Mouse (Mus musculus) urinary bladder, postnatal 25 days (tissue): ENCODE measurements around the gene Cul1.

Experiments
- DNase-seq: peaks from one replicate; pipeline ENCODE4 v3.0.0; 2022; ENCODE audit warnings: low spot score

Gene Cul1

DNA sequence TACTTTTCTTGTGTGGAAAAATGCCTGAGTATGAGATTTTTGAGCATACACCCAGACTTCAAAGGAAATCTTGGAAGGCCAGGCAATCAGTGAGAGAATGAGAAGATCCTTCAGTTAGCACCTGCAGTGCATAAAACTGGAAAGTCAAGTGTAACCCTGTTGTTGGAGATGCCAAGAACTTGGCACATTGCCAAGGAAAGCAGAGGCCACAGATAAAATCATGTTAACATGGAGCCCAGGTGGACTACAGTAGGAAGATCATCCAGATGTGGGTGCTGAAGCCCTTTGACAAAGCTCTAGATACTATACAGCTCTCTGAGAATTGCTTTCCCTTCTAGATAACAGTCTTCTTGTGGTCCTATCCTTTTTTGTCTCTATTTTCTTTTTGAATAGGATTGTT is 19.2 kb downstream of the Cul1 start:
- DNase-seq, result no peak

DNA sequence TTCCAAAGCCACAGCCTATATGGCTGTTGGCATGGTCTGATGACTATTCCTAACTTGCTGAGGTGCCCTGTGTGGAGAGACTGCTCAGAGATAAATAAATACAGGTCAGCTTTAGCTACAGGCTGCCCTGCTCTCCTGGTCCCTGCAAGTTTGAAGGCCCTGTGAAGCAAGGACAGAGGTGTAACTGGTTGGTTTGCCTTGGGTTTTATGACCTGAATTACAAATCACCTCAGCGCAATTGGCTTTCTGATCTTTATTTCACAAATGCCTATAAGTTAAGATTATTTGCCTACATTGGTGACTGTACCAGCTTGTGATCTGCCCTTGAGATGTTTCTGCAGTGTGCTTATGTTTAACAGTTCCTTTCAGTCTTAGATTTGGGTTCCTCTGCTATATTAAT is 28.8 kb downstream of the Cul1 start:
- no peak for DNase-seq

DNA sequence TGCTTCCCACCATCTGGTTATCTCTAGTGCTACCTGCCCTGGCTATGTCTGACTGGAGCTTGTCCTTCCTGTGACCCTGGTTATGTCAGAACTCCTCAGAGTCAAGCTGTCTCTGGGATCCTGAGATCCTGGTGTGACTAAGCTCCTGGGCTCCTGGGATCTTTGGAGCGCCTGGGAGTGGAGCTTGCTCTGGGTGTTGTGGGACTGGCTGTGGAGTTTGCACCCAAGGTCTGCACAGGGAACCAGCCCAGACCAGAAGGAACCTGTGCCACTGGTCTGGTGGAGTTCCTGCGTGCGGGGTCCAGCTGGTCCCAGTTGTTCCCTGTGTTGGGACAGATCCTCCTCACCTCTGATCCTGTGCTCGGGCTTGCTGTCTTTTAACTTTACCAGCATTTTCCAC is 41.4 kb downstream of the Cul1 start:
- no peak for DNase-seq

DNA sequence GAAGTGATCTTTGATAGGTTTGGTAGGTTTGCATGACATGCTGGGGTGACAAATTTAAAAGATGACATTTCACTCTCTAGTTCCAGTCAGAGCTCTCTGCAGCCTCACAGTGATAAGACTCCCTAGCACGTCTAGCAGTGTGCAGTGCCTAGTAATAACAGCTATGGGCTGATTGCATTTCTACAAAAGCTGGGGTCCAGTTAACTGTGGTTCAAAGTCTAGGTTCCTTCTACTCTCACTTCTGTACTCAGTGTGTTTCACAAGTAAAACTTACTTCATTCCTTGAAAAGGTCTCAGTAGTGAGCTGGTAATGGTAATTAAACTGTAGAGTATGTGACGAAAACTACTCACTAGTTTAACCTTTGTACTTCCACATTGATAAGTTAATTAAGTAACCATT is 66.8 kb downstream of the Cul1 start:
- no peak for DNase-seq

DNA sequence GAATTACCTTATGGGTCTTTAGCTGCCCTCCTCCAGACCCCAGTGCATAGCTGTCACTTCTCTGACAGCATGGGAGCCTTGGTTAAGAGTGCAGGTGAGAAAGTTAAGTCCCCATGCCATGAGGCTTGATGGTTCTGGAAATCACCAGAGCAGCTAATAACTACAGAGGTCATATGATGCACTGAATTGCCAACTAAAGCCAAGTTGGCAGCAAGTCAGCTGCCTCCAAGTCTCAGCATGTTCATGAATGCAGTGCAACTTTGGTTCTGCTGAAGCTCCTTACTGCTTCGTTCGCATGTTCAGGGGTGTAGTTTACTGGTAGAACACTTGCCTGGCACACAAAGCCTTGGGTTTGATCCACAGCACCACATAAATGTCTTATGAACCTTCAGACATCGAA is 69.2 kb downstream of the Cul1 start:
- DNase-seq, result no peak

DNA sequence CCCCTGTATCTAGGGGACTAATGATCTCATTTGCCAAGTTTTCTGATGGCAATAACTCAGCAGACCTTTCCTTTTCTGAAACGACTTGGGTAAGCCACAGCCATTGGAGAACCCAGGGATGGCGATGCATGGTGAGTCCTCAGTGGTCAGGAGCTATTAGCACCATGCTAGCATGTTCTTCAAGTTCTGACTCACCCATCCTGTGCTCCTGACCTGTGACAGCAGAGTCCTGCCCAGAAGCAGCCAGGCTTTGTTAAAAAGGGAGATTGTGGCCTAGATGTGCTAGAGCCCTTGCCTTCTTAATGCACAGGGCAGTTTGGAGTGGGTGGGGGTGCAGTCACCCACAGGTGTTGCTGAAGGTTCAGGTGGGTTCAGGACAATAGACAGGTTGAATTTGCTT is 71.8 kb downstream of the Cul1 start:
- no peak for DNase-seq

DNA sequence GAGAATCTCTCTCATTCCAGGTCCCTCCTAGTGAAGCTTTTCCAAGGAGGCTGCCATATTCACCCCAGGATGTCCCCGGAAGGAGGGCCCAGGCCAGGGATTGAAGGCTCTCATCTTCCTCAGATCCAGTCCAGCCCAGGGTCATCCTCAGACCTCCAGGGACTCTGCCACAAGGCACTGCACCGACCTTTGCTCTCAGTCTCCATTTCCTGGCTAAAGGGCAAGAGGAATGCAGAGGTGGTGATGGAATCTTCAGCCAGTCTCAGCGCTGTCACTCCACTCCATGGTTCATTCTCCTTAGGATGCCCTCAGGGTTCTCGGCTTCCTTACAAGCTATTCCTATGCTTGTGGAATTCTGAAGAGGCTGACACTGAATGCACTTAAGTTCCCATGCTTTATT is 73.2 kb downstream of the Cul1 start:
- no peak for DNase-seq

DNA sequence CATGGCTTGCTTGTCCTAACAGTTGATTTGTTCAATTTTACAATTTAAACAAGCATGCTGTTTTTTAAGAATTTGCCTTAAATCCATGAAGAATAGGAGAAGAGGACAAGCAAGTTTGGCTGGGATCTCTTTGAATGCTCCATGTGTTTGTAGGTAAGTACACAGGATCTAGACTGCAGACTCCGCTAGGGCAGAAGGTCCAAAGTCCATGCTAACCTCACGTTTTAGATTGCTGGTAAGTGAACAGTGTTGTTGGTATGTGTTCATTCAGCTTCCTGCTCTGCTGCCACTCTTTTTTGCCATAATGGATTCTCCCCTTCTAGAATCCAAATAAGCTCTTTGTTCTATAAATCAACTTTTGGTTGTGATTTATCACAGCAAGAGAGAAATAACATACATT is 73.9 kb downstream of the Cul1 start:
- DNase-seq, result no peak

DNA sequence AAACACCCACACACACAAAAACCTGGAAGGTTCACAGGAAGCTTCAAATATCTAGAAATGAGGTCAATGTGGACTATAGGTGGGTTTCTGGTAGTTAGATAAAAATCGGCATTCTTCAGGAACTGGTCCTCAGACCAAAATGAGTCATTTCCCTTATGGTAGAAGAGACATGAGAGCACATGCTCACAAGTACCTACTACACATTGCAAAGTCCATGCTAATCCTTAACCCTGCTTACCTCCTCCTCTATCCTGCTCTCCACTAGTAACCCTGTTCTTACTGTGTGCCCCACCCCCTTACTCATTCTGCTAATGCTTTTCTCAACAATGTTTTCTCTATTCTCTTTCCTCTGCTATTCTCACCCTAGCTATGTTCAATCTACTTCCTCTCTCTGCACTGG is 74.5 kb downstream of the Cul1 start:
- DNase-seq, result no peak

DNA sequence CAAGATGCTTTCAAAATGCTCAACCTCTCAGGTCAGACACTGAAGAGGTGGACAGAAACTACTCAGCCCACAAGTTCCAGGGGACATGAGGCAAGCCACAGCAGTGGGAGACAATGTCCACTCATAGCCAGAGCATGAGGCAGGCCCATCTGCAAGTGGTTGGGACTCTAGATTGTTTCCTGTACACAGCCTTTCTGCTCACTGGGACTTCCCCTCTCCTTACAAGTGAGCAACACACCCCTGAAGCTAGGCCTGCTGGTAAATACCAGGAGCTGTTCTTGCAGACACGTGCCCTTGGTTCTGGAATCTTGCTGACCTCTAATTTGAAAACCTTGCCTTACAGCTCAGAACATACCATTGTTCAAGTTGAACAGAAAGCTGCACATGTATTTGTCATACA is 79.3 kb downstream of the Cul1 start:
- no peak for DNase-seq

DNA sequence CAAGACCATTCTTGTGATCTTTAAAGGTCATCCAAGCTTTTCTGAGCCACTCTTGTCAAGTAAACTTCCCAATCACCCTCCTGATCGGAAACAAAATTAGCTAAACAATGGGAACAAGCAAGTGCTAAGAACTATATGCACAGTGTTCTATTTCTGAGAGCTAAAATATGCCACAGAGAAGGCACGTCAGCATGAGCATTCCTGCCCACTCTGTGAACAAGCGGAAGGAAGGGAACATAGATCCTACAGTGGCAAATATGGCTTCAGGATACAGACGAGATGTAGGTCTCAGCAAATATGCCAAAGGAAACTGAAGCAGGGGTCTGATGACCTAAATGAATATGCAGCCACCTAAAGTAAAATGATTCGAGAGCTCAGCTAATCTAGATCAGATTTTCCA is 82.1 kb downstream of the Cul1 start:
- no peak for DNase-seq

DNA sequence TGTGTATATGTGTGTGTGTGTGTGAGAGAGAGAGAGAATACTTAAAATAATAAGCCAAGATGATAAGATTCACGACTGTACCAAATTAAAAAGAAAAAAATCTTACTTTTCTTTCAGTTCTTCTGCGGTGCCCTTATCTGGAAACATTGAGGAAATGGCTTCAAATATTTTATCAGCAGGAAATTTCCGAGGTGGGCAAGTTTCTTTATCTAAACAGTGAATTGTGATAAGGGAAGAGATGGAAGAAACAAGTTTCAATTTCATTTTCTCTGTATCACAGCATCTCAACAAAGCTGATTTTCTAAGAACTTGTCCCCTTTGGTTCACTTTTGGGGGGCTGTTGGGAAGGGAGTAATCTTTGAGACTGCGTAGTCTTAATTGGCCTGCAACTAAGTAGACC is 99.1 kb downstream of the Cul1 start:
- no peak for DNase-seq

DNA sequence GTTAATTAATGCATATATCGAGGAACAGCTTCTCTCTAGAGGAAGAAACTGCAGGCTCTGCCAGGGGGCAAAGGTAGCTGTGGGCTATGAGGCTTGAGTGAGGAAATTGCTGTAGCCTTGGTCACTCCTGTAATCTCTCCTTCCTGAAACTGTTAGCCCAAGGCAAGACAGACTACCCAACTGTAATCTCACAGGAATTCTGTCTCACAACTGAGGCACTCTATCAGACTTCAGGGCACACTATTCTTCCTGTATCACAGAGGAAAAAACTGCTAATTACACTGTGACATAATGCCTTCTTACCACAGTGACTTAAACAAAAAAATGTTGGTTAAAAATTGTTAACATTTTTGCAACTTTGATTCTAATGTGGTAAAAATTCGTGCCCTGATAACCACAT is 106.1 kb downstream of the Cul1 start:
- no peak for DNase-seq

DNA sequence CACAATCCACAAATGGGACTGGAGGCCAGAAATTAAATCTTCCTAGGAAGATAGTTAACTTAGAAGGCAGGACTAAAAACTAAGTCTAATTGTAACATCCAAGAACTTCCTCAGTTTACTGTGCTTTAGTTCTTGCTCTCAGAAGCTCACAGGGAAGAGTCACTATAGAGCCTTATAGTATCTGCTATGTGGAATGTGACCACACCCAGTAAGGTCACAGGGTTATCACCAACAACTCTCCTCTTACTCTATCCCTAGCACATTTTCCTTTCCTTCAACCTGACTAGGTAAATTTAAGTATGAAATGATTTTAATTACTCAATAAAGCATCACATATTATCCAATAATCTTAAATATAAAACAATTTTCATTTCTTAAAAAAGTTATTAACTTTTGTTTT is 107.2 kb downstream of the Cul1 start:
- no peak for DNase-seq

DNA sequence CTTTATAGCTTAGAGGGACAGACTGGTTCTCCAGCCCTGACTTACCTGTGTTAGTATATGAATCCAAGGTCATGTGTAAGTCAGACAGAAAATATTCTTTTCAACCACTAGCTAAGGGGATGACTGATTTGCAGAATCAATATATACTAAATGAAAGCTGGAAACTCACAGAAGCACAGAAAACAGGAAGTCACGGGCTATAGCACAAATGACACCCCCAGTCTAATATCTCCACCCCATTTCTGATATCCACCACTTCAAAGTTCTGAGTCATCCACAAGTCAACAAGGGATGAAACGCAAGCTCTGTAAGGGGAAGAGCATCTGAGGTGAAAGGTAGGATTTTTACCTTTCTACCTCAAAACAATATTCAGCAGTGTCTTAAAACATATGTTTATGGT is 107.6 kb downstream of the Cul1 start:
- no peak for DNase-seq

DNA sequence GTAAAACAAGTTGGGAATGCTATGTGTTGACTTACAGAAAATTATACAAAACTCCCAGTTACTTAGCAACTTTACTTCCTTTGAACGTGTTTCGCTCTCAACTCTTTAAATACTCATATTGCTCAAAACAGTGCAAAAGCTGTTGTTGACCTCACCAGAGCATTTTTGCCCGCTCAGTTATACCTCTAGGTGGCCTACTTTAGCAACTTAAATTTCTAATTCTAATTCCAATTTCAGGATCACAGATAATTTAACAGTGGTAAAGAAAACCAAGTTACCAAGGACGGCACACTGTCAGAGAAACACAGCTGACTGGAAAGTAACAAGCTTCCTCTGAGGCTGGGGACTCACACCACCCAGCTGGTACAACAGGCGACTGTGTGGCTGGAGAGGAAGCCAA is 108.2 kb downstream of the Cul1 start:
- DNase-seq, result no peak

DNA sequence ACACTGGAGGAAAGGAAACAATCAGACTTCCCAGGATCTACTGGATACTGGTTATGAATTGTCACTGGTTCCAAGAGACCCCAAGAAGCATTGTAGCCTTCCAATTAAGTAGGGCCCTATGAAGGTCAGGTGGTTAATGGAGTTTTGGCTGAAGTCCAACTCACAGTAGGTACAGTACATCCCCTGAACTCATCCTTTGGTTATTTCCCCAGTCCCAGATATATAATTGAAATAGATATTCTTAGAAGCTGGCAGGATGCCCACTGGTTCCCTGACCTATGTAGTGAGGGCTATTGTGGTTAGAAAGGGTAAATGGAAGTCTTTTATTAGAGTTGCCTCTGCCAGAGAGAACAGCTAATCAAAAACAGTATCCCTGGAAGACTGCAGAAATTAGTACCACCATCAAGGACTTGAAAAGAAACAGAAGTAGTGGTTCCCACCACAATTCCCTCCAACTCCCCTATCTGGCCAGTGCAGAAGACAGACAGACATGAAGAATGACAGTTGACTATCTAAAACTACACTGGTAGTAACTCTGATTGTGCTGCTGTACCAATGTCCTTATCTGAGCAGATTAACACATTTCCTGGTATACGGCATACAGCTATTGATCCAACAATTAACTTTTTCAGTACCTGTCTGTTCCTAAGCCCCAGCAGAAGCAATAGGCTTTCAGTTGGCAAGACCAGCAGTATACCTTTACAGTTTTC is 112.3 kb downstream of the Cul1 start:
- no peak for DNase-seq

DNA sequence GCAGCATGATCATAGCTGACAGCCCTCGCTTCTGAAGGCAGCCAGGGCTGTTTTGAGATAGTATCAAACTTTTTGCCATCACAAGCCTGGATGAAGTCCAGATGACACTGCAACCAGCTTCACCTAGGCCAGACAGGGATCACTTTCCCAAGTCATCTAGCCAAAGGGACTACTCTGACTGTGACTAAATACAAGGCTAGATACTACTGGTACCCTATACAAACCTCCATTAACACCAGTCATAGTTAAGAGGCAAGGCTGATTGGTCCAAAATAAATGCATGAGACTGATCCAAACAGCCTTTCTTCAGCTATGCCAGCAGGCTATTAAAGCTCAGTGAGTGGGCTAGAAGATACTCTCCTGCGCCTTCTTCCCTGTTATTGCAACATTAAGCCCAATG is 119.7 kb downstream of the Cul1 start:
- DNase-seq, result no peak
